Mouse (Mus musculus) heart, embryonic 15.5 days (tissue): ENCODE data around the gene Tubb4a. TPM values are rescaled to one million over a fixed set of nuclear protein-coding genes. Genes with fewer than 3 reads are reported as not detected.
A peak's percentile ranks its signal among the peaks of the same experiment; 100 is the strongest.
"Not testable (repeated sequence)": the region's sequence is repeated elsewhere in the genome, so short reads cannot be mapped to it uniquely, and the experiment has no call there.

Experiments used
- ATAC-seq: fragments of 200-750 bp; cut with Nextera tagmentation; replicated peaks from 2 replicates; pipeline ENCODE4 v1.8.0; 2017; ENCODE audit warnings: low read depth, moderate TSS enrichment; ENCODE audit not compliant: insufficient number of reproducible peaks, insufficient read depth, low FRiP score
- H3K27ac ChIP-seq: fragments of 300-500 bp; sonication (generic); 2 replicates; pipeline ENCODE4 v1.5.1; 2015; ENCODE audit warnings: mild to moderate bottlenecking, inconsistent platforms
- H3K27me3 ChIP-seq: fragments of 300-500 bp; sonication (generic); 2 replicates; pipeline ENCODE4 v1.6.1; 2015; ENCODE audit warnings: inconsistent platforms
- H3K36me3 ChIP-seq: fragments of 300-500 bp; sonication (generic); 2 replicates; pipeline ENCODE4 v1.6.1; 2015; ENCODE audit warnings: mild to moderate bottlenecking, inconsistent platforms
- H3K4me1 ChIP-seq: fragments of 300-500 bp; sonication (generic); replicated peaks from 2 replicates; pipeline ENCODE4 v1.6.1; 2015; ENCODE audit warnings: inconsistent platforms
- H3K4me2 ChIP-seq: fragments of 300-500 bp; sonication (generic); 2 replicates; pipeline ENCODE4 v1.6.1; 2015; ENCODE audit warnings: inconsistent platforms, mild to moderate bottlenecking, moderate library complexity
- H3K4me3 ChIP-seq: fragments of 300-500 bp; sonication (generic); 2 replicates; pipeline ENCODE4 v1.5.1; 2015; ENCODE audit warnings: mild to moderate bottlenecking, inconsistent platforms
- H3K9ac ChIP-seq: fragments of 300-500 bp; sonication (generic); 2 replicates; pipeline ENCODE4 v1.6.1; 2015; ENCODE audit warnings: mild to moderate bottlenecking, inconsistent platforms
- H3K9me3 ChIP-seq: fragments of 300-500 bp; sonication (generic); replicated peaks from 2 replicates; pipeline ENCODE4 v1.6.1; 2016; ENCODE audit warnings: inconsistent platforms
- WGBS: fragments of 180-500 bp; shearing (Covaris S2); methylation state at CpG from one replicate; pipeline ENCODE4 v1.1.7; 2015; ENCODE audit warnings: mixed read lengths; 5-methylcytosine and 5-hydroxymethylcytosine counted together
- polyA plus RNA-seq: library from polyadenylated mRNA; unstranded; fragments of >200 nt; fragmentation: Nextera tagmentation; extraction: Ambion mirVana; gene quantifications from 2 replicates; pipeline ENCODE4 v1.2.1, GENCODE M21; 2015

The Tubb4a gene
- polyA plus RNA-seq, 1 experiment from 2014 or later = 5.6 TPM

DNA sequence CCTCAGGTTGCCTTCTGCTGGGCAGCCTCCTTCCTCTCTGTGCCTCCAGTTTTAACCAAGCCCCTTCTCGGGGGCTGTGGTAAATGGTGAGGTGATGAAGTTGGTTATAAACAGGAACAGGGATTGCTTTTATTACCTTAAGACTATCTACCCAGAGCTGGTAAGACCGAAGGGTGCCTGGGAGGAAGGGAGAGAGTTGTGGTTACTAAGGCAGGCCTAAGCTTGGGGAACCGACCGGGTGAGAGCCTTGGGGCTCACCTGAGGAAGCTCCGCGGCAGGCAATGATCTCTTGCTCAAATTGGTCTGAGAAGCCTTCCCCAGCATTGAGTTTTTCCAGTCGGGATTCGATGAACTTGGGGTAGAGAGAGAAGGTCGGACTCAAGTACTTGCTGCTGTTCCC lies 17.3 kb downstream of the Tubb4a start:
- 15% methylated on average over 9 of the region's 9 CpGs for WGBS

DNA sequence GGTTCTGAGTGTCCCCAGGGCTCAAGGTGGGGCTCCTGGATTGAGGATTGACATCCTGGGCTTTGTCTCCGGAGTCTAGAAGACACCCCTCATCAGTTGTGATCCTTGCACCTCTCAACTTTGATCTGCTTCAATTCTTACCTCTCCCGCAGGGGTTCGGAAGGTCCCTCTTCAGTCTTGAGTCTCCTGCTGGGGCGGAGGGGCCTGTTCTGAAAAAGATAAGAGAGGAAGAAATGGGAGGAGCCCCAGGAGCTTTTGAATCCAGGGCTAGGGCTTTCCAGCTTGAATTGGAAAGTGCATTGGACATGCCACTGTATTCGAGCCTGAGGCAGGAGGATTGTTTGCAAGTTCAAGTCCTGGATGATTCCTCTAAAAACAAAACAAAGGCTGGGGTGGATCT lies 20.7 kb downstream of the Tubb4a start:
- Histone ChIP-seq H3K4me2 (no peak overlapping the region), H3K4me1 (peaks cover 8% of the 10 kb centered on the region), H3K9me3 (no peaks in the 10 kb centered on the region), H3K36me3 (no peaks in the 10 kb centered on the region), H3K27ac (no peak overlapping the region), H3K9ac (no peak overlapping the region), H3K4me3 (no peak overlapping the region), H3K27me3 (peaks cover 62% of the 10 kb centered on the region)
- ATAC-seq = no peak
- 46% methylated on average over 5 of the region's 5 CpGs for WGBS

More for the DNA sequence above, 17.3 kb downstream of the Tubb4a start:
- Histone ChIP-seq H3K27ac (no peak overlapping the region), H3K9me3 (no peaks in the 10 kb centered on the region), H3K9ac (no peak overlapping the region), H3K4me1 (no peaks in the 10 kb centered on the region; the same call in 1 of the 2 replicates), H3K27me3 (peaks cover 36% of the 10 kb centered on the region), H3K36me3 (no peaks in the 10 kb centered on the region), H3K4me3 (no peak overlapping the region), H3K4me2 (no peak overlapping the region)
- ATAC-seq = no peak

DNA sequence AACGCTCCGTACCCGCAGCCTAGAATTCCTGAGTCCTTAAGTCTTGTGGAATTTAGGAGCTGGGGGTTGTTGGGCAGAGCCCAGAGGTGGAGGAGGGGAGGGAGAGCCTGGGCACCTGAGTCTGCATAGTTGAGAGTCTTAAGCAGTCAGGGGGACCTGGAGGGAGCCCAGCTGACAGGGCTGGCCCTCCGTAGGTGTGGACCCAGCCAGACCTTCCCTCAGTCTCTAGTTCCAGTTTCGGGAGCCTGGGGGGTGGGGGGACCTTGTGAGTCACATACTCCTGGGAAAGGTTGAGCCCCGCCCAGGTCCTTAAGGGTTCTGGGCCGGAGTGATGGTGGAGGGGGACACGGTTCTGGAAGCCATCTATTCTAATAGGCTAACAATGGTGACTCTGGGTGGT lies 24.6 kb downstream of the Tubb4a start:
- H3K4me3 ChIP-seq = 0 out of 2 replicates have a peak overlapping the region, but pooled peaks have one; percentile 41
- no peak overlapping the region for H3K4me2 ChIP-seq
- peaks cover 50% of the 10 kb centered on the region for H3K27me3 ChIP-seq
- peaks cover 32% of the 10 kb centered on the region for H3K4me1 ChIP-seq
- WGBS = 18% methylated on average over 8 of the region's 8 CpGs
- H3K27ac ChIP-seq = no peak overlapping the region
- H3K9me3 ChIP-seq = no peaks in the 10 kb centered on the region
- no peak overlapping the region for H3K9ac ChIP-seq
- ATAC-seq = no peak
- no peaks in the 10 kb centered on the region for H3K36me3 ChIP-seq

DNA sequence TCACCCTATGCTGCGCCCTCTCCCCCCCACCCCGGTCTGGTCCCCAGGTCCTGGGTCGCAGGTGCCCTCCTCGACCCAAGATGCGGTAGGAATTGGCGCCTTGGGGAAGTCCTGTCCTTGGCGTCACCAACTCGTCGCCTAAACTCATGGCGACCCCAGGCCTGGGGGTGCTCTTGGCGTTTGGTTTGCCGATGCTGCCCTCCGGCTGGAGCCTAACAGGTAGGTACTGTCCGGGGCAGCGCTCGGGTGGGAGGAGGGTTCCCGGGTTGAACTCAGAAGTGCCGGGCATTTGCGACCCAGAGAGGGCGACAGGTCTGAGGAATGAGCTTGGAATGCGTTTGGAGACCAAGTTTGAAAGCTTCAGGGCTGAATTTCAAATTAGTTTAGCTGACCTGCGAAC lies 25.0 kb downstream of the Tubb4a start:
- Histone ChIP-seq H3K27me3 (peaks cover 47% of the 10 kb centered on the region), H3K4me1 (peaks cover 36% of the 10 kb centered on the region), H3K9ac (peak overlapping the region; percentile 35), H3K27ac (no peak overlapping the region), H3K4me2 (peak overlapping the region; percentile 80), H3K36me3 (no peaks in the 10 kb centered on the region), H3K9me3 (no peaks in the 10 kb centered on the region), H3K4me3 (peak overlapping the region; percentile 41)
- WGBS = 1% methylated on average over 22 of the region's 22 CpGs
- no peak for ATAC-seq

DNA sequence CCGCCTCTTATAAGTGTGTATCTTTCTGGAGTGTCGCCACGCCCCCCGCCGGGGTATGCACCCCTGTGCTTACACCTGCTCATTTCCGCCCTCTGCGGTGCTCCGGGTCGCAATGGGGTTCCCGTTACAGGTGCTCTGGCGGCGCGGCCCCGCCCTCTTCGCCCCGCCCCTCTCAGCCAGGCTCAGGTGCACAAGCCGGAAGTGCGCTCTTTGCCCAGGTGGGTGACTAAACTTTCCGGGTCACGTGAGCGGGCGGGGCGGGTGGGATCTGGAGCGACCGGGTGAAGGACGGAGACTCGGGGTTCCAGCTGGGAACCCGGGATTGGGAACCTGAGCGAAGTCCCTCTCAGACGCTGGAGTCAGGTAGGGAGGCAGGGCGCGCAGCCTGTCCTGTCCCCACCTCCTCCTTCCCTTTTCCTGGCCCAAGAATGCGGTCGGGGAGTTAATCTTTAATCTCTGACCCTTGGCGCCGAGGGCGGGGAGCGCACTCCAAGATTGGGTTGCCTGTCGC lies 25.5 kb downstream of the Tubb4a start:
- Histone ChIP-seq H3K27ac (no peak overlapping the region), H3K9me3 (no peaks in the 10 kb centered on the region), H3K9ac (peak overlapping the region; percentile 35), H3K4me3 (peak overlapping the region; percentile 41), H3K4me2 (peak overlapping the region; percentile 80), H3K4me1 (peaks cover 36% of the 10 kb centered on the region), H3K36me3 (no peaks in the 10 kb centered on the region), H3K27me3 (peaks cover 46% of the 10 kb centered on the region)
- ATAC-seq = no peak
- WGBS = 2% methylated on average over 39 of the region's 39 CpGs

DNA sequence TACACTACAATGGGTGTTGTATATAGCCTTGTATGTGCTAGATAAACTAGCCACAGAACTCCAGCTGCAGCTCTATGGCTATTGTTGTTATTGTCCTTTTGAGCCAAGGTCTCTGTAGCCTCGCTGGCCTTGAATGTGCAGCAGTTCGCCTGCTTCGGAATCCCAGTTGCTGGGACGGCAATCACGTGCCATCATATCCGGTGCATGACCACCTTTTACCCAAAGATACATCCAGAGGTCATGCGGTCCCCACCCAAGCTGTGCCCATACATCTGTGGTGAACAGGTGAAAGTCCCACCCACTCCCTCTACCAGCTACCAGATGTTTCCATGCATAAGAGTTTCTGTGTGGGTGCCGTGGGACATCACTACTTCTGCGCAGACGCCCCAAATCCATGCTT lies 26.5 kb downstream of the Tubb4a start:
- no peak for ATAC-seq
- Histone ChIP-seq H3K27me3 (peaks cover 44% of the 10 kb centered on the region), H3K9me3 (no peaks in the 10 kb centered on the region), H3K4me2 (peak overlapping the region; percentile 80), H3K36me3 (peaks cover 5% of the 10 kb centered on the region; the same call in 1 of the 2 replicates), H3K9ac (no peak overlapping the region), H3K27ac (no peak overlapping the region), H3K4me3 (peak overlapping the region; percentile 96), H3K4me1 (peaks cover 36% of the 10 kb centered on the region)
- 36% methylated on average over 10 of the region's 10 CpGs for WGBS

DNA sequence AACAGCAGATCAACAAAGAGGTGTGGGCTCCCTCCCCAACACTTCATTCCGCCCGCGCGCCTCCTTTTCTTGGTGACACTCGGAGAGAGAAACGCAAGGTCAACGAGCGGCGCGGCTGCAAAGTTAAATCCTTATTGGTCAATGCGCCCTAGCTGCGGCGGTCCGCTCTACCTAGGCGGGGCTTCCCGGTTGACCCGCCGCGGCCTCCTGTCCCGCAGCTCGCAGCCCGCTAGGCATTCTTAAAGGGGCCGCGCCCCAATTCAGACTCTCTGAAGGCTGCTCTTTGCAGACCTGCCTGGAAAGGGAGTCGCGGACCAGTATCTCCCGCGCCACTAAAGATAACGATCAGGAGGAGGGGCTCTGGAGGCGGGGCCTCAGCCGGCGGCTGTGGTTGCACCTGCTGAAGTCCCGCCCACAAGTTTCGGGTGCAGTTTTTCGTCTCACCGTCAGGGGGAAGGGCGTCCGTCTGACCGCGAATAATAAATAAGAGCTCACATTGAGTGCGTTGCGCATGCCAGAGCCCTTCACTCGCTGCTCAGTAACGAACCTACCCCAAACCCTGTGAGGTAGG lies 27.3 kb downstream of the Tubb4a start:
- H3K27me3 ChIP-seq = peaks cover 37% of the 10 kb centered on the region
- peaks cover 36% of the 10 kb centered on the region for H3K4me1 ChIP-seq
- peak overlapping the region; percentile 80 for H3K4me2 ChIP-seq
- H3K27ac ChIP-seq = peak overlapping the region; percentile 89
- 0% methylated on average over 44 of the region's 44 CpGs for WGBS
- H3K9me3 ChIP-seq = no peaks in the 10 kb centered on the region
- peaks cover 7% of the 10 kb centered on the region; the same call in 1 of the 2 replicates for H3K36me3 ChIP-seq
- H3K9ac ChIP-seq = peak overlapping the region; percentile 90; the same call in 1 of the 2 replicates
- peak; percentile 88 for ATAC-seq
- peak overlapping the region; percentile 96 for H3K4me3 ChIP-seq

DNA sequence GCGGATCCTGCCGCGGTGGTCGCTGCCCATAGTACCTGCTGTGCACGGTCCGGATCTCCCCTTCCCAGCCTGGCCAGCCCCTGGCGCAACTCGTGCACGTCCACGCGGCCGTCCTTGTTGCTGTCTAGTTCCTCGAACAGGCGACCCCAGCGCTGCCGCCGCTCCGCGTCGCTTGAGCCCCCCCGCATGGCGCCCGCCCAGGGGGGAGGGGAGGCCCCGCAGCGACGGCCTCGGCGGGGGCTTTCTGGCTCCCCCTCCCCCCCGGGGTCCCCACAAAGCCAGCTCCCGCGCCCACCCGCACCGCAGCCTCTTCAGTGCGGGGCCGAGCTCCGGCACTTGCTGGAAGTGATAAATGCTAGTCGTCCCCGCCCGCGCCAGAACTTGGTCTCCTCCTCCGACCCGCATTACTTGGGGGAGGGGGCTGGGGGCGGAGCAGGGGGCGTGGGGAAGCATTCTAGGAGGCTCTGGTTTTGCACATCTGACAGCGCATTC lies 28.1 kb downstream of the Tubb4a start, which contains the start of gene Slc25a23:
TSS of gene Slc25a23 (minus strand) at position 378 of the 492 bp plus-strand sequence.
- Histone ChIP-seq H3K4me2 (peak within 1 kb of the TSS; percentile 80), H3K36me3 (peaks cover 15% of the 10 kb centered on the region; the same call in 1 of the 2 replicates), H3K4me1 (peaks cover 36% of the 10 kb centered on the region), H3K27ac (peak within 1 kb of the TSS; percentile 89), H3K4me3 (peak within 1 kb of the TSS; percentile 96), H3K27me3 (peaks cover 33% of the 10 kb centered on the region), H3K9me3 (no peaks in the 10 kb centered on the region), H3K9ac (peak within 1 kb of the TSS; percentile 90)
- under 1% methylated on average over 31 of the region's 45 CpGs for WGBS
- peak; percentile 74 for ATAC-seq

DNA sequence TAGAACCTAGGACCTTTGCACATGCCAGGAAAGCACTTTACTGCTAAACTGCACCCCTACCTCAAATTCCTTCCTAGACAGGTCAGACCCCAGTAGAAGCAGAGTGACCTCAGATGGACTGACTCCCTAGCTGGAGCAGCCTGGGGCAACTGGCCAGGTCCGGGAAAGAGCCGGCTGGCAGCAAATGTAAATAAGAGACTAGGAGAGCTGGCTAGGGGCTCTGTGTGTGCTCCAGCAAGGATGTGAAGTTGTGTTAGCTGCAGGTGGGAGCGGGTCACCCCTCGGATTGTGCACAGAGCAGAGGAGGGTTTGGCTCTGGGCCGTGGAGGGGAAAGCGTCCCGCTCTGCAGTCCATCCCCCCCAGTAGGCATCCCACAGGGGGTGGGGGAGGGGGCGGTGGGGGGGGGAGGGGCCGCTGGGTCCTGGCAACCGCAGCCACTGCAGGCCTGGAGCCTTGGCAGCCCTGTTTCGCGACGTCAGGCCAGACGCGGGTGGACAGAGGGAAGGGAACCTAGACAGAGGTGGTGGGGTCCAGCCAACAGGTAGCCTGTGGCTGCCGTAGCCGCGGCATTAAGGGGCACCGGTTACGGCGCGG lies 28.6 kb downstream of the Tubb4a start, which contains the start of gene Crb3:
TSS of gene Crb3 (plus strand) at position 215 of the 595 bp plus-strand sequence.
- H3K27ac ChIP-seq = peak within 1 kb of the TSS; percentile 89
- 3% methylated on average over 18 of the region's 22 CpGs for WGBS
- peak within 1 kb of the TSS; percentile 90 for H3K9ac ChIP-seq
- no peaks in the 10 kb centered on the region for H3K9me3 ChIP-seq
- H3K27me3 ChIP-seq = peaks cover 28% of the 10 kb centered on the region
- no peak; the same call in 1 of the 2 replicates for ATAC-seq
- peaks cover 36% of the 10 kb centered on the region for H3K4me1 ChIP-seq
- H3K4me3 ChIP-seq = peak within 1 kb of the TSS; percentile 96
- peak within 1 kb of the TSS; percentile 80 for H3K4me2 ChIP-seq
- H3K36me3 ChIP-seq = peaks cover 20% of the 10 kb centered on the region; the same call in 1 of the 2 replicates

DNA sequence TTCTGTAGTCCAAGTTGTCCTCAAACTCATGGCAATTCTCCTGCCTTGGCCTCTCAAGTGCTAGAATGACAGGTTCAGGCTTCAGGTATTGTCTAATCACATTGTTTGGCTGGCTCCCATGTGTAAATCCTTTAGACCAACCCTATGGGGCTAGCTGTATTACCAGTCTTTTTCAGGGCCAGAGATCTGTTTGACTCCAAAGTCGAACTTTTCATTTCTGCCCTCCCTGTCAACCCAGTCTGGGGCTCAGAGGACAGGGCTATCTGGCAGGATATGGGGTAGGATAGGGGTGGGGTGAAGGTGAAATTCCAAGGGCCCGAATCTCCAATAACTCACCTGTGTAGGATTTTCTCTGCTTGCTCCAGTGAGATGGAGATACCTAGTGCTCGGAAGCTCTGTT lies 31.3 kb downstream of the Tubb4a start:
- Histone ChIP-seq H3K4me3 (no peak overlapping the region), H3K36me3 (peaks cover 40% of the 10 kb centered on the region), H3K27me3 (peaks cover 4% of the 10 kb centered on the region), H3K9ac (no peak overlapping the region), H3K27ac (no peak overlapping the region), H3K4me2 (no peak overlapping the region), H3K9me3 (no peaks in the 10 kb centered on the region), H3K4me1 (peaks cover 22% of the 10 kb centered on the region)
- WGBS = 79% methylated on average over 3 of the region's 3 CpGs
- no peak for ATAC-seq

DNA sequence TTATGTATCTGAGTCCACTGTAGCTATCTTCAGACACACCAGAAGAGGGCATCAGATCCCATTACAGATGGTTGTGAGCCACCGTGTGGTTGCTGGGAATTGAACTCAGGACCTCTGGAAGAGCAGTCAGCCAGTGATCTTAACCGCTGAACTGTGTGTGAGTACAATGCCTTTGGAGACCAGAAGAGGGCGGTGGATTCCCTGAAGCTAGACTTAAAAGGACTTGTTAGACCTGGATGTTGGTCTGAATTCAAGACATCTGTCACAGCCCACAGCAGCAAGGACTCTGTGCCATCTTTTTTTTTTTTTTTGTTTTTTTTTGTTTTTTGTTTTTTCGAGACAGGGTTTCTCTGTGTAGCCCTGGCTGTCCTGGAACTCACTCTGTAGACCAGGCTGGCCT lies 35.9 kb downstream of the Tubb4a start:
- ATAC-seq, H3K27me3 ChIP-seq: not testable (repeated sequence)
- H3K36me3 ChIP-seq = peaks cover 49% of the 10 kb centered on the region

More for the DNA sequence above, 35.9 kb downstream of the Tubb4a start:
- H3K9ac ChIP-seq, H3K9me3 ChIP-seq, H3K27ac ChIP-seq, H3K4me2 ChIP-seq, H3K4me1 ChIP-seq, H3K4me3 ChIP-seq: not testable (repeated sequence)
- WGBS = 90% methylated on average over 4 of the region's 4 CpGs
